Mouse (Mus musculus) cerebellum, adult 2 months (tissue): ENCODE data around the gene Trim69. TPM values are rescaled to one million over a fixed set of nuclear protein-coding genes. Genes with fewer than 3 reads are reported as not detected.

ENCODE experiments used
- DNase-seq, 2 experiments: peaks; one replicate each; pipeline ENCODE4 v3.0.0; 2021
- H3K27ac ChIP-seq: fragments of 200-500 bp; 2 replicates; pipeline ENCODE4 v1.5.1; 2012; ENCODE audit warnings: low read length, control low read depth, inconsistent platforms; ENCODE audit not compliant: insufficient read depth
- H3K27me3 ChIP-seq: fragments of 200-500 bp; 2 replicates; pipeline ENCODE4 v1.6.1; 2012; ENCODE audit warnings: inconsistent platforms, mild to moderate bottlenecking, low read length, moderate library complexity; ENCODE audit not compliant: control insufficient read depth, insufficient read depth
- H3K4me1 ChIP-seq: fragments of 200-500 bp; 2 replicates; pipeline ENCODE4 v1.6.1; 2011; ENCODE audit warnings: low read length; ENCODE audit not compliant: control insufficient read depth, insufficient read depth
- H3K4me3 ChIP-seq: fragments of 200-500 bp; replicated peaks from 2 replicates; pipeline ENCODE3; 2011; ENCODE audit warnings: mild to moderate bottlenecking, low read depth, low read length, control low read depth; ENCODE audit not compliant: insufficient read depth
- CTCF ChIP-seq: fragments of 200-500 bp; IDR thresholded peaks from 2 replicates; pipeline ENCODE4 v1.5.1; 2011; ENCODE audit warnings: low read depth, mild to moderate bottlenecking, control low read depth, low read length, moderate library complexity, borderline replicate concordance; ENCODE audit not compliant: insufficient read depth
- POLR2A ChIP-seq: fragments of 200-500 bp; IDR thresholded peaks from 2 replicates; pipeline ENCODE4 v1.6.1; 2011; ENCODE audit warnings: low read length, control low read depth, borderline replicate concordance; ENCODE audit not compliant: insufficient read depth
- WGBS: fragments of 180-500 bp; shearing (Covaris S2); methylation state at CpG from one replicate; pipeline ENCODE4 v1.1.7; 2018; 5-methylcytosine and 5-hydroxymethylcytosine counted together
- polyA plus RNA-seq: library from polyadenylated mRNA; depleted of rRNA; stranded (reverse); fragments of >200 nt; gene quantifications from 2 replicates; pipeline ENCODE4 v1.2.3, GENCODE M21; 2012

Gene Trim69
- polyA plus RNA-seq, 1 experiment, result not detected

DNA sequence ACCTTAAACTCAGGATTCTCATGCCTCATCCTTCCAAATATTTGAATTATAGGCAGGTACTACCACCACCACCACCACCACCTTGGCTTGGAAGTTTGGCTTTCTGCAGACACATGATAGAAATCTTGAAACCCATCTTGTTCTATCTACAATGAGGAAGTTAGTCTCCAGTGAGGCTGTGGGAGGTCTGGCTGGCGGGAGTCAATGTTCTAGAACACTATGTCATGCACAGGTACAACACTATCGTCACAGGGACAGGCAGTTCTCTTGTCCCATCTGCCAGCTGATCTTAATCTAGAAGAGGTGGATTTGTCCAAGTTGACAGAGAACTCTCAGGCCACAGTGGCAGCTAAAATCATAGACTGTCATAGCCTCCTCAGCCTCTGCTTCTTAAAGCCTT is 27.9 kb upstream of the Trim69 start:
- no peaks in the 10 kb centered on the region for H3K4me1 ChIP-seq
- 89% methylated on average over 2 of the region's 2 CpGs for WGBS
- TF ChIP-seq POLR2A (no peak), CTCF (no peak)
- no peak overlapping the region for H3K4me3 ChIP-seq
- H3K27ac ChIP-seq, result no peak overlapping the region
- no peak for DNase-seq
- no peaks in the 10 kb centered on the region for H3K27me3 ChIP-seq

DNA sequence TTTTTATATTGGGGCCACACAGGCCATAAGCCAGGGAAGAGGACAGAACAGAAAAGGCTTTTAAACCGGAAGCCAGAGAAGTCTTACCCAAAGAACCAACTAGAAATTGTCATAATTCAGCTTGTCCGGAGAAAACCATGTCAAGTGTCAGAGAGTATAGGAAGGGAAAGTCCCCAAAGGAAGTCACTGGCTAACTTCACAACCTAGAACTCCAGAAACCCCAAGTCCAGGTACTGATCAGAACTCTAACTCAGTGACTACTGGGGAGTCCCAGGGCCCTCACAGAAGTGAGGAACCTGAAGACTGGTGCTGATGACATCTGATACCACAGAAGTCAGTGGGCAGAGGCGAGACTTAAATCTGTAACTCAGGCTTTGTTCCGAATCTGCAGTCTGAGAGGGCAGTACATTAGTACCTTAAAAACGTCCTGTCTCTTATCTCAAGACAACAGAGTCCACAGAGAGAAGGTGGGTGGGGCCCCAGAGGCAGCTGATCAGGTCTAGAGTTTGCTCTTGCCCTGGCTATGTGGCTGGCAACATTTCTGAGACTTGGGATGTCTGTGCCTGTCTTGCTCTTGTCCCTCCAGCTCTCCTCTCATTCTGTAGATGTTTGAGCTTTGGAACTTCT is 22.5 kb upstream of the Trim69 start:
- TF ChIP-seq POLR2A (no peak), CTCF (no peak)
- no peak overlapping the region for H3K27ac ChIP-seq
- no peaks in the 10 kb centered on the region for H3K4me1 ChIP-seq
- no peak overlapping the region for H3K4me3 ChIP-seq
- DNase-seq, result no peak
- no peaks in the 10 kb centered on the region for H3K27me3 ChIP-seq
- WGBS, result 64% methylated on average over 5 of the region's 5 CpGs

DNA sequence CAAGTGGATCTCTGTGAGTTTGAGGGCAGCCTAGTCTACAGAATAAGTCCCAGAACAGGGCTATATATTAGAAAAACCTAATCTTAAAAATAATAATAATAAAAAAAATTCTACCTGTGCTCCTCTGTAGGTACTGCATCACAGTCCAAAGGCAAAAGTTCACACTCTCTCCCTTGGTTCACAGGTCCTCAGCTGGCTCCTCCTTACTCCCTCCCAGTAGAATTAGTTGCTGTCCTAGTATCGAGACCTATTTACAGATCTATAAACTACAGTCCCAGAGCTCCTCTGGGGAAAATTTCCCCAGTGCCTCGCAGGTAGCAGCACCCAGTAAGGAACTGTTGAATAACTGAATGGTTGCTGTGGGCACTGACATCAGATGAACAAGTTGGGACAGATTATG is 19.7 kb upstream of the Trim69 start:
- no peaks in the 10 kb centered on the region for H3K4me1 ChIP-seq
- H3K27me3 ChIP-seq, result no peaks in the 10 kb centered on the region
- 66% methylated on average over 2 of the region's 2 CpGs for WGBS
- no peak for DNase-seq
- no peak overlapping the region for H3K4me3 ChIP-seq
- no peak for TF ChIP-seq CTCF
- no peak overlapping the region for H3K27ac ChIP-seq

GRCm38 (mm10) chr2:122141332-122141967 is 19.1 kb upstream of the Trim69 start:
- DNase-seq, result no peak
- 77% methylated on average over 5 of the region's 5 CpGs for WGBS
- H3K4me3 ChIP-seq, result no peak overlapping the region
- H3K27ac ChIP-seq, result no peak overlapping the region
- 0 out of 2 replicates have a peak, but pooled peaks have one; percentile 4 for TF ChIP-seq CTCF
- no peak for TF ChIP-seq POLR2A
- H3K27me3 ChIP-seq, result no peaks in the 10 kb centered on the region
- H3K4me1 ChIP-seq, result no peaks in the 10 kb centered on the region

DNA sequence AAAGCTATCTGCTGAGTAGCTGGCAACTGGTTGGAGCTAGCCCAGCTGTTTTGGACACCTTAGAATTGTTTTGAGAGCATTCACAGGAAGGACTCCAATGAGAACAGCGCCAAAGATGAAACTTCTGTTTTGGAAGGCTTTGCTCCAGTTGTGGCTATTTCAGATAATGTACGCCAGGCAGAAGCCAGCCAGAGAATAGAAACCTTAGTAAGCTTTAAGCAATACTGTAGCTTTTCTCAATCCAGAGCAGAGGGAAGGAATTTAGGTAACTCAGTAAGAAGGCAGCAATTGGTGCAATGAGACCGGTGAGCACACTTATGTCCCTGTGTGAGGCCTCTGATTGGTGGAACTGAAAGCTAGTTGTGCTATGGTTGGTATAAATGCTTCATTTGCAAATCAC is 17.4 kb upstream of the Trim69 start:
- no peak for TF ChIP-seq POLR2A
- TF ChIP-seq CTCF, result no peak
- WGBS, result 94% methylated on average over 3 of the region's 3 CpGs
- Histone ChIP-seq H3K27me3 (no peaks in the 10 kb centered on the region), H3K4me1 (no peaks in the 10 kb centered on the region), H3K27ac (no peak overlapping the region), H3K4me3 (no peak overlapping the region)
- no peak for DNase-seq

- WGBS, result 82% methylated on average over 4 of the region's 4 CpGs
- no peaks in the 10 kb centered on the region for H3K27me3 ChIP-seq
- TF ChIP-seq CTCF (no peak), POLR2A (no peak)
- no peak for DNase-seq
- H3K4me3 ChIP-seq, result no peak overlapping the region
- H3K4me1 ChIP-seq, result no peaks in the 10 kb centered on the region
- no peak overlapping the region for H3K27ac ChIP-seq
Measured at GRCm38 (mm10) chr2:122145756-122146155, 14.7 kb upstream of the Trim69 start.

DNA sequence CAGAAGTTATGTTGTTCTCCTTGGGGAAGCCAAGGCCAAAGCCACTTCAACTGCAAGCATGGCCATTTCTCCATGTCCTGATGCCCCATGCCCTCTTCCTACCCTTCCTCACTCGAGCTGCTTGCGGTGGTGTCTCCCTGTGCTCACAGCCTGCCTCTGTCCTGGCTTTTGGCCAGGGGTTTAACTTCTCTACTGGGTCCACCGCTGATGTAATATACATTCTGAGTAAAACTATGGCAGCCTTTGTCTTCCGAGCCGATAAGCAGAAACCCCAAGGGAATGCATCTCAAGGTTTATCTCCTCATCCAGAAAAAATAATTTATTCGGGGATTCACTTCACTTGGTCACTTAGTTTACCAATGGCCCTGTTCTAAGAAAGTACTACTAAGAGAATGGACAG is 13.8 kb upstream of the Trim69 start:
- peak in 1 of 2 experiments; percentile 4 for DNase-seq
- no peak overlapping the region for H3K27ac ChIP-seq
- WGBS, result 32% methylated on average over 6 of the region's 6 CpGs

GRCm38 (mm10) chr2:122147508-122148241 is 12.8 kb upstream of the Trim69 start, which contains the start of gene B2m:
TSS of gene B2m (plus strand) at chr2:122147686.
- no peaks in the 10 kb centered on the region for H3K4me1 ChIP-seq
- no peak within 1 kb of the TSS for H3K27ac ChIP-seq
- TF ChIP-seq CTCF, result no peak
- peak; percentile 80; the same call in 1 of the 2 replicates for TF ChIP-seq POLR2A
- H3K27me3 ChIP-seq, result no peaks in the 10 kb centered on the region
- DNase-seq, result peak; percentile 85 to 87
- H3K4me3 ChIP-seq, result peak within 1 kb of the TSS; percentile 71
- WGBS, result under 1% methylated on average over 40 of the region's 40 CpGs

More for the DNA sequence above, 13.8 kb upstream of the Trim69 start:
- Histone ChIP-seq H3K27me3 (no peaks in the 10 kb centered on the region), H3K4me1 (no peaks in the 10 kb centered on the region), H3K4me3 (no peak overlapping the region)
- TF ChIP-seq CTCF (no peak), POLR2A (no peak)
